28 mouse cellular contexts compared by ENCODE assay signal in the genomic region with DNA sequence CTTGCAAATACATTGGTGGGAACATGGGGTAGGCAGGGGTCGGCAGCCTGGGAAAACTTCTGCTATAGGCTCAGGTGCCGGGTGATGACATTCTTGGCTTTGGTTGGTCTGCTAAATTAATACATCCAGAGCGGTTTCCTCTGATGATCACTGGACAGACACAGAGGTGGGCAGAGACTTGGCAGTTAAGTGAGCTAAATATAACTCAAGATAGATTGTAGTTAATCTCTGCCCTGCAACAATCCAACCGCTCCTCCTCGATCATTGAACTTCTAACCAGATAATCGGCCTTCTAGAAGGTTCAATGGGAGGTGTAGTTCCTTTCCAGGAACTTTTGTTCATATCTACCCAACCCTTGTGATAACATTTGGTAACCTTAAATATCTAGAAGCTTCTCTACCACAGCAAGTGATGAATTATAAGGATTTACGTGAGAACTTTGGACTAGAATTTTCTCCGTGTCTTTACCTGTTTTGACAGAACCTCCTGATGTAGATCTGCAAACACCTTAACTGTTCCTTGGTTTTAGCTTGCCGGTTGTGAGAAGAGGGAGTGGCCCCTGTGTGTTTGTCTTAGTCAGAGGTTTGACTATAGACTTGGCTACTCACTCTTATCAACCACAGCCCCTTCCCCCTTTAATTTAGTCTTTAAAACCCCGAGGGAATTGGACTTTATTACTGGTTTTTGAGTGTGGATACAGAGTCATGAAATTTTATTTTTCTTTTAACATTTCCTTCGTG. TPM values are rescaled to one million over a fixed set of nuclear protein-coding genes. Genes with fewer than 3 reads are reported as not detected.
DNase-seq lines count a peak whose midpoint lies in the region; ATAC-seq and TF ChIP-seq lines count a peak whose summit lies in the region.
"Had no signal": no experiment of that assay in that cellular context is flagged by ENCODE, and none has a peak within 500 bp of the region (broad histone marks: within the 10 kb centered on the region; RNA-seq: fewer than 3 reads in every experiment).

No protein-coding gene starts in this region.

- no peak overlapping the region for H3K27ac ChIP-seq in heart, embryonic 12.5 days (ENCODE audit: poor library complexity, severe bottlenecking)
- 0 out of 2 replicates have a peak overlapping the region, but pooled peaks have one; percentile 16 for H3K27ac ChIP-seq in heart, embryonic 15.5 days
- H3K27ac ChIP-seq in heart, embryonic 11.5 days (ENCODE audit: low read depth, low read length), result no peak overlapping the region
- 0 out of 2 replicates have a peak overlapping the region, but pooled peaks have one; percentile 22 for H3K27ac ChIP-seq in intestine, embryonic 15.5 days
- H3K27ac ChIP-seq in intestine, postnatal 0 days (ENCODE audit: low read depth, low read length), result peak overlapping the region; percentile 70
- H3K27ac ChIP-seq: embryonic facial prominence, embryonic 10.5 days; embryonic facial prominence, embryonic 12.5 days; forebrain, embryonic 13.5 days; forebrain, embryonic 15.5 days had no signal

- H3K9me3 ChIP-seq in heart, embryonic 12.5 days (replicated peaks), result no peaks in the 10 kb centered on the region
- no peaks in the 10 kb centered on the region for H3K9me3 ChIP-seq in heart, embryonic 15.5 days (replicated peaks)
- H3K9me3 ChIP-seq in heart, embryonic 11.5 days (replicated peaks; ENCODE audit: control insufficient read depth, low read length), result no peaks in the 10 kb centered on the region
- H3K9me3 ChIP-seq in intestine, embryonic 15.5 days, result no peaks in the 10 kb centered on the region
- no peaks in the 10 kb centered on the region for H3K9me3 ChIP-seq in intestine, postnatal 0 days (ENCODE audit: control insufficient read depth)
- H3K9me3 ChIP-seq: embryonic facial prominence, embryonic 10.5 days; embryonic facial prominence, embryonic 12.5 days; forebrain, embryonic 13.5 days; forebrain, embryonic 15.5 days; G1E had no signal

- no peak overlapping the region for H3K4me3 ChIP-seq in heart, embryonic 12.5 days
- H3K4me3 ChIP-seq in heart, embryonic 15.5 days, result no peak overlapping the region
- no peak overlapping the region for H3K4me3 ChIP-seq in heart, embryonic 11.5 days (ENCODE audit: low read depth, low read length)
- no peak overlapping the region for H3K4me3 ChIP-seq in intestine, embryonic 15.5 days (replicated peaks)
- no peak overlapping the region for H3K4me3 ChIP-seq in intestine, postnatal 0 days (ENCODE audit: low read depth, low read length)
- H3K4me3 ChIP-seq: embryonic facial prominence, embryonic 10.5 days; embryonic facial prominence, embryonic 12.5 days; forebrain, embryonic 13.5 days; forebrain, embryonic 15.5 days had no signal

- TF ChIP-seq CTCF in intestine, postnatal 0 days (IDR thresholded peaks at IDR 0.05; ENCODE audit: low read depth), result no peak

- peak; percentile 48 for DNase-seq in heart, adult 11 months
- DNase-seq in embryo, embryonic 9.5 days (ENCODE audit: extremely low spot score), result no peak
- DNase-seq in left cerebral cortex, adult 8-10 months (ENCODE audit: low spot score in 2 of 2), result no peak
- DNase-seq: adrenal gland, adult 2 months; adrenal gland, postnatal 10 days; adrenal gland, postnatal 25 days; B cell, adult 2 months; cerebellum, adult 11 months; cerebellum, adult 18-20 months; cerebellum, adult 8-10 months; cerebellum, adult 9-11 months; cerebellum, postnatal 14 days; cerebellum, postnatal 36 days; embryo, embryonic 11 days had no signal

- H3K9ac ChIP-seq in heart, embryonic 12.5 days, result no peak overlapping the region
- H3K9ac ChIP-seq in heart, embryonic 15.5 days, result no peak overlapping the region
- no peak overlapping the region for H3K9ac ChIP-seq in heart, embryonic 11.5 days (ENCODE audit: low read depth, low read length)
- no peak overlapping the region for H3K9ac ChIP-seq in intestine, embryonic 15.5 days
- H3K9ac ChIP-seq in intestine, postnatal 0 days (ENCODE audit: low read depth, low read length), result no peak overlapping the region
- H3K9ac ChIP-seq: embryonic facial prominence, embryonic 12.5 days; forebrain, embryonic 13.5 days; forebrain, embryonic 15.5 days had no signal

- 59% methylated on average over 11 of the region's 11 CpGs for WGBS in heart, embryonic 12.5 days
- 62% methylated on average over 11 of the region's 11 CpGs for WGBS in heart, embryonic 15.5 days
- WGBS in heart, embryonic 11.5 days (ENCODE audit: insufficient replicate concordance), result 60% methylated on average over 11 of the region's 11 CpGs
- WGBS in intestine, embryonic 15.5 days, result 69% methylated on average over 11 of the region's 11 CpGs
- WGBS in intestine, postnatal 0 days, result 50% methylated on average over 11 of the region's 11 CpGs

- H3K4me2 ChIP-seq in heart, embryonic 12.5 days, result no peak overlapping the region
- no peak overlapping the region; the same call in 1 of the 2 replicates for H3K4me2 ChIP-seq in heart, embryonic 15.5 days
- H3K4me2 ChIP-seq in heart, embryonic 11.5 days, result no peak overlapping the region
- no peak overlapping the region for H3K4me2 ChIP-seq in intestine, embryonic 15.5 days (replicated peaks)
- no peak overlapping the region for H3K4me2 ChIP-seq in intestine, postnatal 0 days (replicated peaks; ENCODE audit: low read depth)
- H3K4me2 ChIP-seq: embryonic facial prominence, embryonic 12.5 days; forebrain, embryonic 13.5 days; forebrain, embryonic 15.5 days had no signal

- H3K4me1 ChIP-seq in heart, embryonic 12.5 days (replicated peaks), result peaks cover 18% of the 10 kb centered on the region
- peaks cover 12% of the 10 kb centered on the region for H3K4me1 ChIP-seq in heart, embryonic 15.5 days (replicated peaks)
- H3K4me1 ChIP-seq in heart, embryonic 11.5 days (ENCODE audit: control insufficient read depth, insufficient read depth, low read length), result peaks cover 7% of the 10 kb centered on the region; the same call in 1 of the 2 replicates
- H3K4me1 ChIP-seq in intestine, embryonic 15.5 days (replicated peaks), result no peaks in the 10 kb centered on the region
- no peaks in the 10 kb centered on the region for H3K4me1 ChIP-seq in intestine, postnatal 0 days (replicated peaks; ENCODE audit: control insufficient read depth, insufficient read depth, low read length)
- H3K4me1 ChIP-seq: embryonic facial prominence, embryonic 12.5 days; forebrain, embryonic 15.5 days had no signal

- H3K36me3 ChIP-seq in heart, embryonic 12.5 days, result peaks cover 29% of the 10 kb centered on the region
- peaks cover 13% of the 10 kb centered on the region; the same call in 1 of the 2 replicates for H3K36me3 ChIP-seq in heart, embryonic 15.5 days
- peaks cover 6% of the 10 kb centered on the region; the same call in 1 of the 2 replicates for H3K36me3 ChIP-seq in heart, embryonic 11.5 days (ENCODE audit: control insufficient read depth, insufficient read depth, low read length)
- peaks cover 10% of the 10 kb centered on the region; the same call in 1 of the 2 replicates for H3K36me3 ChIP-seq in intestine, embryonic 15.5 days
- H3K36me3 ChIP-seq in intestine, postnatal 0 days (ENCODE audit: control insufficient read depth, insufficient read depth), result peaks cover 47% of the 10 kb centered on the region
- H3K36me3 ChIP-seq: forebrain, embryonic 15.5 days; G1E had no signal

- no peak for ATAC-seq in heart, embryonic 12.5 days (ENCODE audit: insufficient number of reproducible peaks, low FRiP score)
- ATAC-seq in heart, embryonic 15.5 days (replicated peaks; ENCODE audit: insufficient number of reproducible peaks, insufficient read depth, low FRiP score, low read depth), result no peak
- no peak for ATAC-seq in heart, embryonic 11.5 days (replicated peaks; ENCODE audit: insufficient number of reproducible peaks, low FRiP score, low TSS enrichment)
- peak; percentile 65 for ATAC-seq in intestine, embryonic 15.5 days
- no peak for ATAC-seq in intestine, postnatal 0 days
- ATAC-seq: activated CD4-positive, CD25-positive, alpha-beta regulatory T cell, adult 4 months; CD4-positive, CD25-positive, alpha-beta regulatory T cell, adult 4 months; forebrain, embryonic 13.5 days; forebrain, embryonic 15.5 days; Patski had no signal

- H3K27me3 ChIP-seq in heart, embryonic 12.5 days (replicated peaks), result no peaks in the 10 kb centered on the region
- H3K27me3 ChIP-seq in heart, embryonic 15.5 days, result no peaks in the 10 kb centered on the region
- no peaks in the 10 kb centered on the region for H3K27me3 ChIP-seq in heart, embryonic 11.5 days (ENCODE audit: control insufficient read depth, insufficient read depth, low read length)
- H3K27me3 ChIP-seq in intestine, embryonic 15.5 days (replicated peaks), result no peaks in the 10 kb centered on the region
- H3K27me3 ChIP-seq in intestine, postnatal 0 days (replicated peaks; ENCODE audit: control insufficient read depth, insufficient read depth, low read length), result no peaks in the 10 kb centered on the region
- H3K27me3 ChIP-seq: CH12.LX; embryonic facial prominence, embryonic 12.5 days; forebrain, embryonic 13.5 days; forebrain, embryonic 15.5 days had no signal

RNA-seq across cellular contexts. Expression of a gene that starts 26.9 kb away (rescaled TPM):
- 26.7 and 29.7 TPM in 2 replicates for polyA plus RNA-seq in heart, embryonic 12.5 days (2016; fragmentation: Nextera tagmentation; extraction: Ambion mirVana)
- 26.4 and 27.2 TPM in 2 replicates for polyA plus RNA-seq in heart, embryonic 15.5 days (2015; fragmentation: Nextera tagmentation; extraction: Ambion mirVana)
- polyA plus RNA-seq in heart, embryonic 11.5 days (2014; fragmentation: Nextera tagmentation; extraction: Ambion mirVana), result 20.4 and 21.4 TPM in 2 replicates
- 46.1 and 50.7 TPM in 2 replicates for polyA plus RNA-seq in intestine, embryonic 15.5 days (2015; fragmentation: Nextera tagmentation; extraction: Ambion mirVana)
- polyA plus RNA-seq in intestine, postnatal 0 days (2015; fragmentation: Nextera tagmentation; extraction: Ambion mirVana), result 108 and 112 TPM in 2 replicates
- total RNA-seq in left cerebral cortex, adult 8-10 months (2022), result 10 to 100 TPM; 32.2 to 36.9 (median 32.9) TPM

Comparison
In these comparisons a context has a peak if more than half of its experiments do, and no peak if none do; other contexts are left out.
1. H3K27ac ChIP-seq: peak in heart, embryonic 15.5 days (single experiment), intestine, embryonic 15.5 days (single experiment) and intestine, postnatal 0 days (single experiment); none in heart, embryonic 12.5 days (single experiment) and heart, embryonic 11.5 days (single experiment).